Mouse (Mus musculus): ENCODE measurements at regions not wholly inside any gene's neighbourhood (a gene's known extent, or its start where the extent isn't known, plus 50 kb on each side); places are given as distances from the start of the nearest gene placed in this dataset.

- no peak for TF ChIP-seq CTCF (conservative IDR thresholded peaks at IDR 0.05; ENCODE audit: insufficient read depth, insufficient read length, low read depth, low read length)
- TF ChIP-seq POLR2A (IDR thresholded peaks at IDR 0.05; ENCODE audit: low read depth, low read length): no peak
Observed at GRCm38 (mm10) chr13:71747003-71747965, 216.2 kb downstream of the Irx1 start.
